Mouse (Mus musculus) kidney, postnatal 0 days (tissue): Measurements from ENCODE around the gene Hnf1a. TPM values are rescaled to one million over a fixed set of nuclear protein-coding genes. Genes with fewer than 3 reads are reported as not detected.
"Not testable (repeated sequence)": the region's sequence is repeated elsewhere in the genome, so short reads cannot be mapped to it uniquely, and the experiment has no call there.

Experiments
- ATAC-seq: fragments of 200-750 bp; cut with Nextera tagmentation; replicated peaks from 2 replicates; pipeline ENCODE4 v1.8.0; 2017; ENCODE audit warnings: low read depth, moderate number of reproducible peaks, moderate TSS enrichment, moderate library complexity; ENCODE audit not compliant: low FRiP score
- DNase-seq: peaks from one replicate; pipeline ENCODE4 v3.0.0-alpha.2; 2016; ENCODE audit warnings: low spot score
- H3K27ac ChIP-seq: fragments of 300-500 bp; sonication (generic); 2 replicates; pipeline ENCODE4 v1.5.1; 2014; ENCODE audit warnings: mild to moderate bottlenecking
- H3K27me3 ChIP-seq: fragments of 300-500 bp; sonication (generic); 2 replicates; pipeline ENCODE4 v1.6.1; 2014; ENCODE audit warnings: low read length, mixed read lengths; ENCODE audit not compliant: insufficient read depth
- H3K36me3 ChIP-seq: fragments of 300-500 bp; sonication (generic); 2 replicates; pipeline ENCODE4 v1.6.1; 2014; ENCODE audit warnings: low read length, mixed read lengths; ENCODE audit not compliant: insufficient read depth
- H3K4me1 ChIP-seq: fragments of 300-500 bp; sonication (generic); replicated peaks from 2 replicates; pipeline ENCODE4 v1.6.1; 2014; ENCODE audit warnings: antibody characterized with exemption, low read length, mixed read lengths; ENCODE audit not compliant: insufficient read depth
- H3K4me2 ChIP-seq: fragments of 300-500 bp; sonication (generic); 2 replicates; pipeline ENCODE4 v1.6.1; 2014; ENCODE audit warnings: mild to moderate bottlenecking, low read length, moderate library complexity, mixed read lengths
- H3K4me3 ChIP-seq: fragments of 300-500 bp; sonication (generic); replicated peaks from 2 replicates; pipeline ENCODE4 v1.5.1; 2014; ENCODE audit warnings: low read depth, low read length
- H3K9ac ChIP-seq: fragments of 300-500 bp; sonication (generic); 2 replicates; pipeline ENCODE4 v1.6.1; 2014; ENCODE audit warnings: low read depth, low read length
- H3K9me3 ChIP-seq: fragments of 300-500 bp; sonication (generic); replicated peaks from 2 replicates; pipeline ENCODE4 v1.6.1; 2016; ENCODE audit warnings: low read length, inconsistent platforms, mixed read lengths
- CTCF ChIP-seq: IDR thresholded peaks from 2 replicates; pipeline ENCODE4 v1.5.1; 2016; ENCODE audit warnings: antibody characterized with exemption, low read depth, mild to moderate bottlenecking, moderate library complexity
- WGBS: fragments of 180-500 bp; shearing (Covaris S2); extraction: QIAGEN DNeasy Blood & Tissue Kit; methylation state at CpG from one replicate; pipeline ENCODE4 v1.1.7; 2014; 5-methylcytosine and 5-hydroxymethylcytosine counted together
- polyA plus RNA-seq: library from polyadenylated mRNA; unstranded; fragments of >200 nt; fragmentation: Nextera tagmentation; extraction: Ambion mirVana; gene quantifications from 2 replicates; pipeline ENCODE4 v1.2.1, GENCODE M21; 2015

The Hnf1a gene
- polyA plus RNA-seq, 1 experiment from 2014 or later: 12.5 TPM

DNA sequence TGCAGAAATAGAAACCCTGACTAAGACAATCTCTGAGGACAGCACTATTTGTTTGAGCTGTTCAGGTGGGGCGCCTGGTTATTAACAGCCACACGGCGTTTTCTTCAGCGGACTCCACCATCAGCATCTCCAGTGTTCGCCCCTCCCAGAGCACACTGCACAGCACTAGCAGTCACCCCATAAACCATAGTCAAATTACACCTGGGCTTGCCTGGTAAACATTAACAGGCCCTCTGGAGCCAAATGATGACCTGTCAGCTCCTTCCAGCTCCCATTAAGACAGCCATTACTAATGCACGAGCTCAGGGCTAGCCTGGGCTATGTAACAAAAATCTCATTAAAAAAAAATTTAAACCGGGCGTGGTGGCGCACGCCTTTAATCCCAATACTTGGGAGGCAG lies 25.8 kb downstream of the Hnf1a start:
- Histone ChIP-seq H3K36me3 (peaks cover 35% of the 10 kb centered on the region; the same call in 1 of the 2 replicates), H3K4me3 (no peak overlapping the region), H3K27ac (no peak overlapping the region), H3K9me3 (no peaks in the 10 kb centered on the region), H3K9ac (no peak overlapping the region), H3K4me1 (peaks cover 5% of the 10 kb centered on the region), H3K27me3 (no peaks in the 10 kb centered on the region), H3K4me2 (no peak overlapping the region)
- no peak for DNase-seq
- 85% methylated on average over 10 of the region's 10 CpGs for WGBS
- ATAC-seq: no peak
- TF ChIP-seq CTCF: no peak

DNA sequence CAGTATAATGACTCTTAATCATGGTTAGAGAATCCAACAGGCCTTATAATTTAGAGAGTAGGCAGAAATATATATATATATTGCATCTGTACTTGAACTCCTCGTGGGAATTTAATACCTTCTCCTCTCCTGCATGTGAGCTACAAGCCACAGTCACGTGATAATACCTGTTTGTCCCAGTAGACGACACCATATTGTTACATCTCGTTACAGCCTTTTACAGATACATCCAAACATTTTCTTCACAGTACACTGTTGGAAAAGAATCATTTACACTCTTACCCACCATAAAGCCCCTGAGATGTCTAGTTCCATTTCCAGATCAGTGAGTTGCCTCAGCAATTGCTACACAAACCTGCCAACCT lies 28.1 kb downstream of the Hnf1a start:
- H3K4me3 ChIP-seq: peak overlapping the region; percentile 80
- WGBS: 34% methylated on average over 4 of the region's 4 CpGs
- TF ChIP-seq CTCF: no peak

GRCm38 (mm10) chr5:114942074-114942765 lies 28.7 kb downstream of the Hnf1a start, which contains the start of gene 2210016L21Rik:
2210016L21Rik (plus strand) TSS chr5:114942158.
- Histone ChIP-seq H3K27me3 (no peaks in the 10 kb centered on the region), H3K27ac (peak within 1 kb of the TSS; percentile 83), H3K4me3 (peak within 1 kb of the TSS; percentile 80), H3K4me1 (peaks cover 5% of the 10 kb centered on the region), H3K4me2 (peak within 1 kb of the TSS; percentile 80), H3K9ac (peak within 1 kb of the TSS; percentile 88), H3K9me3 (no peaks in the 10 kb centered on the region), H3K36me3 (peaks cover 10% of the 10 kb centered on the region; the same call in 1 of the 2 replicates)
- DNase-seq (peak; percentile 94), ATAC-seq (peak; percentile 90)
- WGBS: under 1% methylated on average over 39 of the region's 39 CpGs
- peak; percentile 43; the same call in 1 of the 2 replicates for TF ChIP-seq CTCF

More for the DNA sequence above, 28.1 kb downstream of the Hnf1a start:
- Histone ChIP-seq H3K9ac (peak overlapping the region; percentile 88), H3K4me2 (peak overlapping the region; percentile 80), H3K27me3 (no peaks in the 10 kb centered on the region), H3K36me3 (peaks cover 15% of the 10 kb centered on the region; the same call in 1 of the 2 replicates), H3K27ac (no peak overlapping the region; the same call in 1 of the 2 replicates), H3K9me3 (no peaks in the 10 kb centered on the region), H3K4me1 (peaks cover 5% of the 10 kb centered on the region)
- DNase-seq (no peak), ATAC-seq (no peak)

GRCm38 (mm10) chr5:114941138-114941537 lies 29.8 kb downstream of the Hnf1a start:
- not testable (repeated sequence) for H3K36me3 ChIP-seq, H3K27me3 ChIP-seq, ATAC-seq, H3K9ac ChIP-seq, H3K27ac ChIP-seq, DNase-seq, H3K9me3 ChIP-seq, H3K4me3 ChIP-seq, H3K4me1 ChIP-seq, H3K4me2 ChIP-seq
- peak; percentile 54 for TF ChIP-seq CTCF
- WGBS: 59% methylated on average over 3 of the region's 3 CpGs

DNA sequence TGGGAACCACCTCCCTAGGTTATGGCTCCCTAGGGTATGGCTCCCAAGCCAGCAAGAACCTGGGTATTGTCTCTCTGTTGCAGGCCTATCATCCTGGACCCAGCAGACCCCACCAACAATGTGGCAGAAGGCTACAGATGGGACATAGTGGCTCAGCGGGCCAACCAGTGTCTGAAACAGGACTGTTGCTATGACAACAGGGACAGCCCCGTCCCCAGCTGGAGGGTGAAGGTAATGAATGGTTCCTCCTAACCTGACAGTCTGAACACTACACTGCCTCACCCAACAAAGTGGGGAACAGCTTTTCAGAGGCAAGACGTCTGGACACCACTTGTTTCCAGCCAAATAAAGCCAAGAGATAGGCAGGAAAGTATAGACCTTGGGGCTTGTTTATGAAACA lies 35.1 kb downstream of the Hnf1a start:
- no peak for DNase-seq
- 22% methylated on average over 3 of the region's 3 CpGs for WGBS
- TF ChIP-seq CTCF: no peak
- ATAC-seq: no peak
- no peak overlapping the region for H3K9ac ChIP-seq
- H3K4me1 ChIP-seq: no peaks in the 10 kb centered on the region
- no peak overlapping the region for H3K4me2 ChIP-seq
- no peak overlapping the region for H3K27ac ChIP-seq
- no peaks in the 10 kb centered on the region for H3K9me3 ChIP-seq
- H3K36me3 ChIP-seq: no peaks in the 10 kb centered on the region
- no peaks in the 10 kb centered on the region for H3K27me3 ChIP-seq
- no peak overlapping the region for H3K4me3 ChIP-seq

DNA sequence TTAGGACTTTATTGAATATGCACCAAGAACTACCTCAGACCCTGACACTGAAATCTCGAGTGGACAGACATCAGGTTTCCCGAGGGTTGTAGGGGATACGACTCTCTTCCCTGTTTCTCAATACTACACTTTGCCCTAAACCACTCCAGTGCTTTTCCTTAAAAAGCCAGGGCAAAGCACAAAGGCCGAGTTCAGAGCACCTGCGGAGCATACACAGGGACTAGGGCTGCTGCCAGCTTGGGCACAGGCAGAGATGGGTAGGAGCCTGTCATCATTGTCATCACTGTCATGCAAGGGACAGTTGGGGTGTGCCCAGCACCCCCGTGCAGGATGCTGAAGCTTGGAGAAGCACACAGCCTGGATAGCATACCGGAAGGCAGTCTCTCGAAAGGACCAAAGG lies 37.7 kb downstream of the Hnf1a start:
- DNase-seq (no peak), ATAC-seq (no peak)
- Histone ChIP-seq H3K4me1 (no peaks in the 10 kb centered on the region), H3K36me3 (no peaks in the 10 kb centered on the region), H3K9ac (no peak overlapping the region), H3K9me3 (no peaks in the 10 kb centered on the region), H3K4me3 (no peak overlapping the region), H3K27ac (no peak overlapping the region), H3K27me3 (no peaks in the 10 kb centered on the region), H3K4me2 (no peak overlapping the region)
- WGBS: 81% methylated on average over 8 of the region's 8 CpGs
- no peak for TF ChIP-seq CTCF
